Mouse (Mus musculus): Measurements from ENCODE around the gene Mmp14. TPM values are rescaled to one million over a fixed set of nuclear protein-coding genes. Genes with fewer than 3 reads are reported as not detected.
A peak's percentile ranks its signal among the peaks of the same experiment; 100 is the strongest.

The Mmp14 gene
- total RNA-seq, 2 experiments from 2014 or later, result 1.4 TPM; not detected in 1

DNA sequence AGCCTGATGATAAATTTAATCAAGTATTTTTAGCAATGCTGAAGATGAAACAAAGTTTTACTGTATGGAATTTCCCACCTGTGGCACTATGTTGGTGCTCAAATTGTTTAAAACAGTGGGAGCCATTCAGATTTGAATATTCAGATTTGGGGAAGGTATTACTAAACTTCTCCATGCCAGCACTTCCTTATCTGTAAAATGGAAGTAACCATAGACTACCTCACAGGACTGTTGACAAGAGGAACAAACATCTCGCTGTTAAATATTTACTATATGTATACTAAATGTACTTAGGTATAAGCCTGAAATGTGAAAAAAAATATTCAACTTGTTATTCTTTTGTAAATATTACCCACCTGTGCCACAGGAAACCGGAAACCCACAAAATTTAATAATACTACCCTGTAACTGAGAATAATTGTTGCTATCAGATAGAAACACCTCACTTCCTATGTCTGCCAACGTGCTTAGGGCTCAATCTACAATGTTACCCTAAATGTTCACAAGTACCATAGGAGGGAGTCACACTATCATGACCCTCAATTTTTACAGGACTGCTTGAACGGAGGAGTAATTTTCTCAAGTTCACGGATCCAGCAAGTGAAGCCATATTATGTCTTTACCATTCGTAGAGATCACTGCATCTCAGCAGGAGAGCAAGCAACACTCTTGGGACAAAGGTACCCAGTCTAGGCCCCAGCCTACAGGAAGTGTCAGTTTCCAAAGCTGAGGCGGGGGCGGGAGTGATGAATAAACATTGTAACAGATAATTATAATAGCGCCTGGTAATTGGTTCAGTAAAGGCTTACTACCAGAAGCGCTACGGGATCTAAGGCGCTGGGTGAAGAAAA, 31.9 kb downstream of the Mmp14 start:
- ATAC-seq (replicated peaks; ENCODE audit: low FRiP score, poor library complexity, severe bottlenecking), result peak; percentile 46

DNA sequence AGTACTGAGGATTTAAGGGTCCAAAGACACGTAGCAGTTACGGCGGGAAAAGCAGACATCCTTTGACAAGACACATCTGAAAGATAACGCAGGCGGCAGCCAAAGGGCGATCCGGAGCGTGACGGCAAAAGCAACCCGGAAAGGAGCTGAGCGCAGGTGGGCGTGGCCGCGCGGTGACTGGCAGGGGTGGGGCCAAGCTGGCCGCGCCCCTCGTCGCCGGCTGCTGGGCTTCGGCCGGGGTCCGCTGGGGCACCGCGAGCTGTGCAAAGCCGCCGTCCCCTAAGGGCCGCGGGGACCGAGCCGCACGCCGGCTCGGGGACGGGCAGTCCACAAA, 32.5 kb downstream of the Mmp14 start, which contains the start of gene Lrp10:
Gene Lrp10, plus strand, starts transcription at position 179 of the 334 bp plus-strand sequence.
- peak; percentile 90 for ATAC-seq (replicated peaks; ENCODE audit: low FRiP score, poor library complexity, severe bottlenecking)

GRCm38 (mm10) chr14:54464293-54465005, 33.0 kb downstream of the Mmp14 start:
- ATAC-seq (replicated peaks; ENCODE audit: low FRiP score, poor library complexity, severe bottlenecking), result peak; percentile 81

DNA sequence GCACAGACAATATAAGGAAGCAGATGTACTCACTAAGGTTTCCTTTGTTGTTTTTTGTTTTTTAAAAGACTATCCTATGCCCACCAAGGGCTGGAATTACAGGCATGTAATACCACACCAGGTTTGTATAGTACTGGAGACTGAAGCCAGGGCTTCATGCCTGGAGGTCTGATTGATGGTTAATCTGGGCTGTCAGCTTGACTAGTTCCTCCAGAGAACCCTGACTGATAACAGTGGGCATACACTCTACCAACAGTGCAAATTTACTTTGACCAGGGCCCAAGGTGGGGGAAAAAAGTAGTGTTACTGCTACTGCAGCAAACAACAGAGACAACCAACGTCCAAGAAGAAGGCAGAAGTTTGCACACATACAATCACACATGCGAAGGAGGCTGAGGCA, 40.1 kb downstream of the Mmp14 start:
- ATAC-seq (replicated peaks; ENCODE audit: low FRiP score, poor library complexity, severe bottlenecking), result no peak

DNA sequence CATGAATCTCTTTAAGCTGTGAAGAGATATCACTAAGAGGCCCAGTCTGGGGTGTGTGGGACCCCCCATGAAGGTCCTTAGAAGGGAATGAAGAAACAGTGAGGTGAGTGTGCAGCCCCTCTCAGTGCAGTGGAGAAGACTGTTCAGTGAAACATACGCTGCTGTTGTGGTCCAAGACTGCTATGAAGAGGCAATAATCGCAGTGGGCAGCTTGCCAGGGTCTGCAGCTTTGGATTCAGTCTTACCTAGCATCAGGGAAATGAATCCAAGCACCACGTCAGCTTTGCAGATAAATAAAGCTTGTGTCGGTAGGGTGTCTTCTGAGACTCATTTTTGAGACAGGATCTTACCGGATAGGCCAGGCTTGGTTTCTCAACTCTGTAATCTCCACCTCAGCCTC, 41.3 kb downstream of the Mmp14 start:
- no peak for ATAC-seq (replicated peaks; ENCODE audit: low FRiP score, poor library complexity, severe bottlenecking)

GRCm38 (mm10) chr14:54474744-54475143, 43.3 kb downstream of the Mmp14 start:
- no peak for ATAC-seq (replicated peaks; ENCODE audit: low FRiP score, poor library complexity, severe bottlenecking)

DNA sequence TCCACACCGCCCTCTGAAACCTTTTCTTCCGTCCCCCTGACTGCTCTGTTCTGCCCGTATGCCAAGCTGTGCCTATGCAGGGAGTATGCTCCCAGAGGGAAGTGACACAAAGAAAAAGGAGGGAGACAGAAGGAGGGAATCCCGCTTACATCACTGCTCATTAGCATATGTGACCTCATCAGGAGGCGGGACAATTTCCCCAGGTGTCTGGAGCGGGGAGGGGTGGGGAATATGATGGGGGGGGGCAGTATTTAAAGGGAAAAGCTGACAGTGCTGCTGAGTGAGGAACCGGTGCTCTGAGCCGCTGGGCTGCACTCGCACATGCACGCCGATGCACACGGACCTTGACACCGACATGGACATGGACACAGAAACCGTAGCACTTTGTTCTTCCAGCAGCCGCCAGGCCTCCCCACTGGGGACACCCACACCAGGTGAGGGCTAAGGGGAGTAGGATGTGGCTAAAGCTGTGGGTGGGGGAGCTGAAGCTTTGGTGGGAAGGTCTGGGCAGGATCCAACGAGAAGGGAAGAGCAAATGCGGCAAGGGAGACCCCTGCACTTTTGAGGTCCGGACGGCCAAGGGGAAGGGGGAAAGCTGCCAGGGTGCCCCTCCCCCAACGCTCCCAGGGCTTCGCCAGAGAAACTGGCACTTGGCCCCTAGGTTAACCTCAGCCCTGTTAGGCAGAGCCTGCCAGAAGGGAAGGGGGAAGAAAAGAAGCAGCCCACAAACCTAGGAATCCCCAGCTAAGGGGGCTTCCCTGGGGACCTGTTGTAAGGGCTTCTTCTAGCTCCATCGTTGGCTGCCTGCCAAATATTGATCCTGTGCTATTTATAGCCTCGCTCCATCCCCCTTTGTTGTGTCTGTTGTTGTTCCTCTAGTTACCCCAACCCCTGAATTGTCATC, 44.8 kb downstream of the Mmp14 start, which contains the start of gene Rem2:
Gene Rem2, plus strand, starts transcription at position 160 of the 904 bp plus-strand sequence.
- no peak for ATAC-seq (replicated peaks; ENCODE audit: low FRiP score, poor library complexity, severe bottlenecking)

GRCm38 (mm10) chr14:54477172-54477909, 45.9 kb downstream of the Mmp14 start:
- ATAC-seq (replicated peaks; ENCODE audit: low FRiP score, poor library complexity, severe bottlenecking), result no peak

- no peak for ATAC-seq (replicated peaks; ENCODE audit: low FRiP score, poor library complexity, severe bottlenecking)
Observed at GRCm38 (mm10) chr14:54479451-54479920, 48.1 kb downstream of the Mmp14 start.

DNA sequence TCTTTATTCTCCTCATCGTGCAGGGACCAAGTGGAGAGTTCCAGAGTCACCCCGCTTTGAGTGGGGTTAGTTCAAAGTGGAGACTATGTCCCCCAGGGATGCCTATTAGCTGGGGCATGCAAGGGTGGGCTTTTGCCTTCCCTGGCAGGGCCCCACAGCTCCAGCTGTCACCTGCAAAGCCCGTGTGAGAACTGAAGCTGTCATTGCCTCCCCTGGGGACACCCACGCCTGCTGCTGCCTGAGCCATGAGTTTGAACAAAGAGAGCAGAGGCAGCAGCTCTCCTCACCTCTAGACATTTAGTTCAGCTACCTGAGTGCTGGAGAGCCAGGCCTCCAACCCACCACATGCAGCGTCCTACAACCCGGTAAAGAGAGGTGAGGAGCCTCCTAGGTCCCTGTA, 49.3 kb downstream of the Mmp14 start:
- ATAC-seq (replicated peaks; ENCODE audit: low FRiP score, poor library complexity, severe bottlenecking), result no peak

GRCm38 (mm10) chr14:54481402-54481801, 50.0 kb downstream of the Mmp14 start:
- no peak for ATAC-seq (replicated peaks; ENCODE audit: low FRiP score, poor library complexity, severe bottlenecking)

GRCm38 (mm10) chr14:54482498-54482897, 51.1 kb downstream of the Mmp14 start:
- peak; percentile 67; the same call in 1 of the 2 replicates for ATAC-seq (replicated peaks; ENCODE audit: low FRiP score, poor library complexity, severe bottlenecking)

DNA sequence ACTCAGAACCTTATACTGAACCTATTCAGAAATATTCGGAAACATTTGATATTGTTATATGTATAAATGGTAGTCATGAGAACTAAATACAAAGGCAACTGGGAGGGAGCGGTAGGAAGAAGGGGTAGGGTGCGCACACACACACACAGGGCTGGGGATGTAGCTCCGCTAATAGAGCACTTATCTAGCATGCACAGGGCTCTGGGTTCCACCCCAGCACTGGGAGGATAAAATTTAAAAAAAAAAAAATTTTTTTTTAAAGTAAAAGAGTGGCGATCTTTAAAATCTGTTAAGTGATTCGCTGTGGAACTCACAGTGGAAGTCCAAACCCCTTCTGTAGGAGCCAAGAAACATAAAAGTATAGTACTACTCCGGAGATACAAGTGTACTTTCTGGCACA, 54.5 kb downstream of the Mmp14 start:
- peak; percentile 89 for ATAC-seq (replicated peaks; ENCODE audit: low FRiP score, poor library complexity, severe bottlenecking)

GRCm38 (mm10) chr14:54487732-54488131, 56.3 kb downstream of the Mmp14 start:
- ATAC-seq (replicated peaks; ENCODE audit: low FRiP score, poor library complexity, severe bottlenecking), result no peak

- ATAC-seq (replicated peaks; ENCODE audit: low FRiP score, poor library complexity, severe bottlenecking), result no peak
Observed at GRCm38 (mm10) chr14:54488350-54488749, 56.9 kb downstream of the Mmp14 start.

DNA sequence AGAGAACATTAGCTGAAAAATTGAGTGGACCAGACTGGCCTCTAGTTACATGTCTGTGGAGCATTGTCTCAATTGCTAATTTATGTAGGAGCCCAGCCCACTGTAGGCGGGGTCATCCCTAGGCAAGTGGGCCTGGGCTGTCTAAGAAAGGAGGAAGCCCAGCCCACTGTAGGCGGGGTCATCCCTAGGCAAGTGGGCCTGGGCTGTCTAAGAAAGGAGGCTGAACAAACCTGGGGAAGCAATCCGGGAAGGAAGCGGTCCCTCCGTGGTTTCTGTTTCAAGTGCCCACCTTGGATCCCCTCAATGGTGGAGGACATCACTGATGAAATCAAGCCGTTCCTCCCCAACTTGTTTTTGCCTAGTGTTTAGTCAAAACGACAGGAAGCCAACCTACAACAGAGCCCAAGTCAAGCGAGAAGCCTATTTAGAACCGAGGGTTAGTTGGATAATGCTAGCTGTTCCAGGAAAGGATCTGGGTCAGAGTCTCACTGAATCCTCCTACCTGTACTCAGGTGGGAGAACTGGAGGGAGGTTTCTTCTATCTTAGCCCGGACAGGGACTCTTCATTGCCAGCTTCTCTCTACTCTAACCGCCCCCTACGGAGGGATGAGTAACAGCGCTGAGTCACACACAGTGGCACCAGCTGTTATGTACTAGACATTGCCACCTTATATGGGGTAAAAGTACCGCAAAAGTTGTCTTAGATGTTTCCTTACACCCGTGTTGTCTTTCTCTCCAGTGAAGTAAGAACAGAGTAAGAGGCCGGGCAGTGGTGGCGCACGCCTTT, 61.1 kb downstream of the Mmp14 start:
- peak; percentile 37; the same call in 1 of the 2 replicates for ATAC-seq (replicated peaks; ENCODE audit: low FRiP score, poor library complexity, severe bottlenecking)

GRCm38 (mm10) chr14:54493236-54493635, 61.8 kb downstream of the Mmp14 start:
- no peak for ATAC-seq (replicated peaks; ENCODE audit: low FRiP score, poor library complexity, severe bottlenecking)

DNA sequence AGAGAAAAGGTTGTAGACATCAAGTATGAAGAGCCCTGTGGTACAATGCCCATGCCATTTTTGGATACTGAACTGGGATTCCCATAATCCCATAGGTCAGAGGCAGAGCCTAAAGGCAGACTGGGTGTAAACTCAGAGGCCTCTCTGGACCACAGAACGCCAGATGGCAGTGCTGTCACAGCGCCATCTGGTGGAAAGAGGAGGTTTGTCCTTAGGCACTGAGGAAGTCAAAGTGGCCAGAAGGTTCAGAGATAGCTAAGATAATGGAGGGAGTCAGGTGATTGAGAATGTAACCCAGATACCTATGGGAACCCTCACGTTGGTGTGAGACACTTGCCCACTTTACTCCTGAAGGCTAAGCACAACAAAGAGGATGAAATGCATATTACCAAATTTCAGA, 62.8 kb downstream of the Mmp14 start:
- ATAC-seq (replicated peaks; ENCODE audit: low FRiP score, poor library complexity, severe bottlenecking), result peak; percentile 86
